Mouse (Mus musculus): ENCODE measurements at regions not wholly inside any gene's neighbourhood (a gene's known extent, or its start where the extent isn't known, plus 50 kb on each side); places are given as distances from the start of the nearest gene placed in this dataset.

- no peak for DNase-seq (ENCODE audit: low spot score)
These were observed 74.5 kb upstream of the Gm26897 start for GRCm38 (mm10) chr5:111659229-111659628.

GRCm38 (mm10) chr5:111660447-111660846, 73.3 kb upstream of the Gm26897 start:
- no peak for DNase-seq (ENCODE audit: low spot score)

- no peak for DNase-seq (ENCODE audit: low spot score)
These were observed 72.8 kb upstream of the Gm26897 start for GRCm38 (mm10) chr5:111660968-111661367.

GRCm38 (mm10) chr5:111661971-111662370, 71.8 kb upstream of the Gm26897 start:
- peak; percentile 51 for DNase-seq (ENCODE audit: low spot score)

GRCm38 (mm10) chr5:111663831-111664230, 69.9 kb upstream of the Gm26897 start:
- no peak for DNase-seq (ENCODE audit: low spot score)

GRCm38 (mm10) chr5:111665406-111665805, 68.3 kb upstream of the Gm26897 start:
- DNase-seq (ENCODE audit: low spot score), result no peak

- no peak for DNase-seq (ENCODE audit: low spot score)
These were observed 67.7 kb upstream of the Gm26897 start for GRCm38 (mm10) chr5:111666007-111666406.

- DNase-seq (ENCODE audit: low spot score), result no peak
These were observed 65.8 kb upstream of the Gm26897 start for GRCm38 (mm10) chr5:111667901-111668300.

GRCm38 (mm10) chr5:111669139-111669538, 64.6 kb upstream of the Gm26897 start:
- DNase-seq (ENCODE audit: low spot score), result no peak

GRCm38 (mm10) chr5:111671762-111672161, 62.0 kb upstream of the Gm26897 start:
- DNase-seq (ENCODE audit: low spot score), result no peak

GRCm38 (mm10) chr5:111674976-111675672, 58.6 kb upstream of the Gm26897 start:
- no peak for DNase-seq (ENCODE audit: low spot score)

GRCm38 (mm10) chr5:111675673-111676261, 58.0 kb upstream of the Gm26897 start:
- DNase-seq (ENCODE audit: low spot score), result peak; percentile 71

GRCm38 (mm10) chr5:111677847-111678311, 55.8 kb upstream of the Gm26897 start:
- no peak for DNase-seq (ENCODE audit: low spot score)

GRCm38 (mm10) chr5:111678496-111678895, 55.2 kb upstream of the Gm26897 start:
- DNase-seq (ENCODE audit: low spot score), result no peak

- no peak for DNase-seq (ENCODE audit: low spot score)
These were observed 52.2 kb upstream of the Gm26897 start for GRCm38 (mm10) chr5:111681362-111682028.

- peak; percentile 42 for DNase-seq (ENCODE audit: low spot score)
These were observed 50.8 kb upstream of the Gm26897 start for GRCm38 (mm10) chr5:111682899-111683298.
